Mouse (Mus musculus): ENCODE measurements around the gene Kif13a. TPM values are rescaled to one million over a fixed set of nuclear protein-coding genes. Genes with fewer than 3 reads are reported as not detected.

Gene Kif13a
- polyA plus RNA-seq, 1 experiment, result 15.1 TPM

DNA sequence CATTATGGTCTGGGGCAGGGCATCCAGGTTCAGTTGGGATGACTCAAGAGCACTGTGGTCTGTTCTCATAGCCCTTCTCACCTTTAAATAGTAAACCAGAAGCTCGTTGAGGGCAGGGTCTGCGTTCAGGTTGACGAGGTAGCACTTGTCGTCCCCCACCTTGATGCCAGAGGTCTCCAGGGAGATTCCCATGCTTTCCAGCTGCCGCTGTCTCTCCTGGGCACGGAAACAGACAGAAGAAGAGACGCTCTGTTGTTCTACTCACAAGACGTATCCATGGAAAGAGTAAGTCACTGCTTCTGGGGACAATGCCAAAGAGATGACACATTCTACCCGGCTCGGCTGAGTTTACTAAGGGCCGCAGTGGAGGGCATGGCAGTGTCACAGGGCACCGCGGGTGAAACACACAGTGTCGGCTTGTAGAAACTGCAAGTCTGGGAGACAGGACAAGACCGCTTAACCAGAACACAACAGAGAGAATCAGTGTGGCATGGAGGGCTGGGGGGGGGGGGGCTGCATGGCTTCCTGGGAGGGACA is 117.0 kb downstream of the Kif13a start:
- H3K4me3 ChIP-seq (ENCODE audit: insufficient read depth, low read depth, low read length), result no peak overlapping the region
- H3K27ac ChIP-seq (replicated peaks; ENCODE audit: low read depth, low read length), result no peak overlapping the region
- H3K4me1 ChIP-seq (ENCODE audit: control insufficient read depth, insufficient read depth, insufficient read length, low read length), result no peaks in the 10 kb centered on the region

DNA sequence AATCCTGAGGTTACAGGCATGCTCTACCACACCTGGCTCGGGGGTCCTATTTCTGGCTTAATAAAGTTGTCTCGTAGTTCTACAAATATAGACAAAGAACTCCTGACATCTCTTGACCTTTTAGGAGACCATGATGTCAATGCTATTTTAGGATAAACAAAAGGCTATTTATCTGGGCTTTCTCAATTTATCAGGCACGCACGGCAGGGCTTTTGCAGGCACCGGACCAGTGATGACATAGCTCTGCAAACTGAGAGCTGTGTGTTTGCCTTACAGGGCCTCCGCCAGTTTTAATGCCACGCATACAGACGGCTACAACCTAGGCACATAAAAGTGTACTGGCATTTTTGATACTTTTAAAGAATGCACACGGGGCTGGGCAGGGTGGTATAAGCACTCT is 118.0 kb downstream of the Kif13a start:
- Histone ChIP-seq H3K27ac (replicated peaks; ENCODE audit: low read depth, low read length) (no peak overlapping the region), H3K4me1 (ENCODE audit: control insufficient read depth, insufficient read depth, insufficient read length, low read length) (no peaks in the 10 kb centered on the region), H3K4me3 (ENCODE audit: insufficient read depth, low read depth, low read length) (no peak overlapping the region)

DNA sequence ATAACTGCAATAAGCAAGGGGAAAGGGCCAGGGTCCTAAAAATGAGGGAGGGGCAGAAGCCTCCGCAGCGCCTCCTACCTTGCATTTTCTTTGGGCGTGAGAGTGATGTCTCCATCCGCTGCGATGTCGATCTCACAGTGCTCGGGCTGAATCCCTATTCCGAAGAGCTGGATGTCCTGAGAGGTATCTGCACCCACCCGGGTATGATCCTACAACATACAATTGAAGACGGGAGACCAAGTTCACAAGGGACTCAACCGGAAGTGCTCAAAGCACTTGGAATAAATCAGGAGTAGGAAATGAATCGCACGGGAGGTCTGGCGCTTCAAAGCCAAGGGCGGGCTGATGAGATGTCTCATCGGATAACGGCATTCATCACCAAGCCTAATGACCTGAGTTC is 119.1 kb downstream of the Kif13a start:
- Histone ChIP-seq H3K4me3 (ENCODE audit: insufficient read depth, low read depth, low read length) (no peak overlapping the region), H3K4me1 (ENCODE audit: control insufficient read depth, insufficient read depth, insufficient read length, low read length) (no peaks in the 10 kb centered on the region), H3K27ac (replicated peaks; ENCODE audit: low read depth, low read length) (no peak overlapping the region)

GRCm38 (mm10) chr13:46810098-46810497 is 119.6 kb downstream of the Kif13a start:
- Histone ChIP-seq H3K4me3 (ENCODE audit: insufficient read depth, low read depth, low read length) (no peak overlapping the region), H3K4me1 (ENCODE audit: control insufficient read depth, insufficient read depth, insufficient read length, low read length) (no peaks in the 10 kb centered on the region), H3K27ac (replicated peaks; ENCODE audit: low read depth, low read length) (no peak overlapping the region)

DNA sequence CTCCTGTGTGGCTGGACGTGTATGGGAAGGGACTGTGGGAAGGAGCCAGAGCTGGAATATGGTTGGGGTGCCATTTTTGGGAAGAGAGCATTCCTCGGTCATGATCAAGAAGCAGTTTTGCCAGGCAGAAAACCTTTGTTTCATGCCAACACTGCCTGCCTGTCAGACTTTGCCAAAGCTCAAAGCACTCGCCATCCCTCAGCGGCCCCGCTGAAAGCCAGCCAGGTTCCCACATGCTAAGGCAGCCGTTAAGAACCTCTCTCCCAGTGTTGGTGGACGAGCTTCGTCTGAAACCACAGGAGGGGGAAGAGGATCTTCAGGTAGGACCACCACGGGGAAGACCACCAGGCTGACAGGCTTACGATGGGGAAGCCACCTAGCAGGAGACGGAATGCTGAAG is 121.8 kb downstream of the Kif13a start:
- Histone ChIP-seq H3K27ac (replicated peaks; ENCODE audit: low read depth, low read length) (no peak overlapping the region), H3K4me1 (ENCODE audit: control insufficient read depth, insufficient read depth, insufficient read length, low read length) (no peaks in the 10 kb centered on the region), H3K4me3 (ENCODE audit: insufficient read depth, low read depth, low read length) (no peak overlapping the region)

DNA sequence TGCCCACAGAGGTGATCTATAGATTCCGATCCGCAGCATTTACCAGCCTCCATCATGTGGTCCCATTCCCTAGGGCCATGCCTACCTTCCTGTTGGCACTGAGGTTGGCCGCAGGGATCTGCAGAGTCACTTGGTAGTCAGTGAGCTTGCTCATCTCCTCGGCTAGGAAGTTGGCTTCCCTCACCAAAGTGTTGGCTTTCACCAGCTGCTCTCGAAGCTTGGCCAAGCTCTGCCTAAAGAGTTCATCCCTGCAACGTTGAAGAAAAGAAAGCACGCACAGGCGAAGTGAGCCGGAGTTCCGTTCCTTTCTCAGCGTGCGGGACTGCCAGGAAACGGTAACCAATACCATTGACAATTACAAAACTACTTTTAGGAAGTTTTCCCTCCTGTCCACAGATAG is 128.5 kb downstream of the Kif13a start:
- H3K27ac ChIP-seq (replicated peaks; ENCODE audit: low read depth, low read length), result no peak overlapping the region
- H3K4me1 ChIP-seq (ENCODE audit: control insufficient read depth, insufficient read depth, insufficient read length, low read length), result no peaks in the 10 kb centered on the region
- no peak overlapping the region for H3K4me3 ChIP-seq (ENCODE audit: insufficient read depth, low read depth, low read length)

- no peak overlapping the region for H3K27ac ChIP-seq (replicated peaks; ENCODE audit: low read depth, low read length)
Observed at GRCm38 (mm10) chr13:46798156-46798555, 131.5 kb downstream of the Kif13a start.

GRCm38 (mm10) chr13:46796381-46796780 is 133.3 kb downstream of the Kif13a start:
- Histone ChIP-seq H3K27ac (replicated peaks; ENCODE audit: low read depth, low read length) (no peak overlapping the region), H3K4me1 (ENCODE audit: control insufficient read depth, insufficient read depth, insufficient read length, low read length) (no peaks in the 10 kb centered on the region), H3K4me3 (ENCODE audit: insufficient read depth, low read depth, low read length) (no peak overlapping the region)

More at GRCm38 (mm10) chr13:46798156-46798555, 131.5 kb downstream of the Kif13a start:
- no peak overlapping the region for H3K4me3 ChIP-seq (ENCODE audit: insufficient read depth, low read depth, low read length)
- no peaks in the 10 kb centered on the region for H3K4me1 ChIP-seq (ENCODE audit: control insufficient read depth, insufficient read depth, insufficient read length, low read length)

DNA sequence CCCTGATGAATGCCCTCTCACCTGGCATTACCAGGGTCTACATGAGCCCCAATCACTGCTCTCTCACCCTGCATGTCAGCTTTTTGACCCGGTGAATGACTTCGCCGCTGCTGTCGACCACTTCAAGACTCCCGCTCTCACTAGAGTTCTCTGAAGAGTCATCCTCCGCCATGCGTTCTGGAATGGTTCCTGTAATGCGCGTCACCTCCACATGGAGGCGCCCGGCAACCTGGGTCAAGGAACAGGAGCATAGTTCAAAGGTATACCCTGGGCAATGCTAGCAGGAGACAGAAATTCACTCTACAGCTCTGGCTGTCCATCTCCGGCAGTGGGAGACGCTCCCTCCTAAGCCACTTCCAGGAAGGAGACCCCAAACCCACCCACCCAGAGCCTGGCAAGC is 135.8 kb downstream of the Kif13a start:
- H3K4me3 ChIP-seq (ENCODE audit: insufficient read depth, low read depth, low read length), result no peak overlapping the region
- no peak overlapping the region for H3K27ac ChIP-seq (replicated peaks; ENCODE audit: low read depth, low read length)
- no peaks in the 10 kb centered on the region for H3K4me1 ChIP-seq (ENCODE audit: control insufficient read depth, insufficient read depth, insufficient read length, low read length)

DNA sequence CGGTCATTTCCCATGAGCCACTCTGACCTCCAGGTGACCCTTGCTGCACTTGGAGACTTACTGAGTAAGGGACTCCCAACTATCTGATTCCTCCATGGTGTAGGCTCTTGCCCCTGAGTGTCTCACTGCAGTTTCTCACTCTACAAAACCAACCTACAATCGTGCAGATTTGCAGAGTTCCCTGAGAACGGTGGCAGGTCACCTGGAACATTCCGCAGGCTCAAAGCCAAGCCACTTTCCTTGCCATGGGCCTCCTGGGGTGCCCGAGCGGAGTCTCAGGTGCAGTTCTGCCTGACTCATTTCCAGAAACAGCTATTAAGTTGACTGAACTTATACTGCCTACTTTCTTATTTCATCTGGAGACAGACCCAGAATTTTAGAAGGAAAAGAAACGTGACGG is 141.2 kb downstream of the Kif13a start:
- Histone ChIP-seq H3K4me3 (ENCODE audit: insufficient read depth, low read depth, low read length) (no peak overlapping the region), H3K4me1 (ENCODE audit: control insufficient read depth, insufficient read depth, insufficient read length, low read length) (peaks cover 3% of the 10 kb centered on the region; the same call in 1 of the 2 replicates), H3K27ac (replicated peaks; ENCODE audit: low read depth, low read length) (no peak overlapping the region)

- Histone ChIP-seq H3K4me3 (ENCODE audit: insufficient read depth, low read depth, low read length) (no peak overlapping the region), H3K4me1 (ENCODE audit: control insufficient read depth, insufficient read depth, insufficient read length, low read length) (peaks cover 3% of the 10 kb centered on the region; the same call in 1 of the 2 replicates), H3K27ac (replicated peaks; ENCODE audit: low read depth, low read length) (no peak overlapping the region)
Observed at GRCm38 (mm10) chr13:46786836-46787235, 142.8 kb downstream of the Kif13a start.

DNA sequence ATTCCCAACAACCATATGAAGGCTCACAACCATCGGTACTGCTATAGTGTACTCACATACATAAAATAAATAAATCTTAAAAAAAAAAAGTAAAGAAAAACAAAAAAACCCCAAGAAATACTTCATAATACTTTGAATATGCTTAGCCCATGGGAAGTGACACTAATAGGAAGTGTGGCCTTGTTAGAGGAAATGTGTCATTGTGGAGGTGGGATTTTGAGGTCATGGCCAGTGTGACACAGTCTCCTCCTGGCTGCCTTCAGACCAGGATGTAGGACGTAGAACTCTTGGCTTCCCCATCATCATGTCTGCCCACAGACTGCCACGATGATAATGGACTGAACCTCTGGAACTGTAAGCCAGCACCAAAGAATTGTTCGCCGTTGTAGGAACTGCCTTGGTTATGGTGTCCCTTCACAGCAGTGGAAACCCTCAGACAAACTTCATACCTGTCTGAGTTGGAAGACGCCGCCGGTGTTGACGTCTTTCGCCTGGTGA is 143.6 kb downstream of the Kif13a start:
- Histone ChIP-seq H3K4me3 (ENCODE audit: insufficient read depth, low read depth, low read length) (no peak overlapping the region), H3K27ac (replicated peaks; ENCODE audit: low read depth, low read length) (no peak overlapping the region), H3K4me1 (ENCODE audit: control insufficient read depth, insufficient read depth, insufficient read length, low read length) (peaks cover 3% of the 10 kb centered on the region; the same call in 1 of the 2 replicates)

- no peak overlapping the region for H3K4me3 ChIP-seq (ENCODE audit: insufficient read depth, low read depth, low read length)
- no peak overlapping the region for H3K27ac ChIP-seq (replicated peaks; ENCODE audit: low read depth, low read length)
- H3K4me1 ChIP-seq (ENCODE audit: control insufficient read depth, insufficient read depth, insufficient read length, low read length), result no peaks in the 10 kb centered on the region
Observed at GRCm38 (mm10) chr13:46780379-46780778, 149.3 kb downstream of the Kif13a start.

GRCm38 (mm10) chr13:46779831-46780230 is 149.8 kb downstream of the Kif13a start:
- Histone ChIP-seq H3K4me3 (ENCODE audit: insufficient read depth, low read depth, low read length) (no peak overlapping the region), H3K27ac (replicated peaks; ENCODE audit: low read depth, low read length) (no peak overlapping the region), H3K4me1 (ENCODE audit: control insufficient read depth, insufficient read depth, insufficient read length, low read length) (no peaks in the 10 kb centered on the region)

GRCm38 (mm10) chr13:46777461-46777860 is 152.2 kb downstream of the Kif13a start:
- no peak overlapping the region for H3K4me3 ChIP-seq (ENCODE audit: insufficient read depth, low read depth, low read length)
- H3K27ac ChIP-seq (replicated peaks; ENCODE audit: low read depth, low read length), result no peak overlapping the region
- H3K4me1 ChIP-seq (ENCODE audit: control insufficient read depth, insufficient read depth, insufficient read length, low read length), result no peaks in the 10 kb centered on the region

DNA sequence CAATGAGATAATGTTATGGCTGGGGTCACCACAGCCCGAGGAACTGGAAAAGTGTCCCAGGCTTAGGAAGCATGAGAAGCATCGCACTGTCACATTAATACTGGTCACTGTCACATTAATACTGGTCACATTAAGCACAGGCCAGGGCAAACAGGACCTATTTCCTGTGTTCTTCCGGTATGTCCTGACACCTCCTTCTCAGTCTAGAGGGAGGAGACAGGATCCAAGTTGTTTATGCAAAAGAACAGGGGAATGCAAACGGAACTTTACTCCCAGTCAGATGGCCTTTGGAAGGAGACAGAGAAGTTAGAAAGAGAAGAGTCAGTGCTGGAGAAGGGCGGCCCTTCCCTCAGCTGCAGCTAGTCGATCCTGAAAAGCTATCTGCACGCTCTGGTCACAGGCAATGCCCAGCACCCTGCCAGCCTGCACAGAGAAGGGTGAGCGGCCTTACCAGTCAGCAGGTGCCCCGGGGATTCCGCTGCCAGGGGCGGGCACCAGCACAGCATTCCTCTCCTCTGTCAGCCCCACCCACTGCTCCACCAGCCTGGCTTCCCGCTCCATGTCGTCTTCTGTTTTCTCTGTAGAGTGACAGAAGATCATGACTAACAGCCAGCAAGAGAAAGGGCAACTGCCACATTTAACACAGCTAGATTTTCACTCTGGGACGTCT is 152.9 kb downstream of the Kif13a start:
- H3K27ac ChIP-seq (replicated peaks; ENCODE audit: low read depth, low read length), result no peak overlapping the region
- H3K4me1 ChIP-seq (ENCODE audit: control insufficient read depth, insufficient read depth, insufficient read length, low read length), result no peaks in the 10 kb centered on the region
- H3K4me3 ChIP-seq (ENCODE audit: insufficient read depth, low read depth, low read length), result no peak overlapping the region
